Mouse (Mus musculus): Measurements from ENCODE around the gene Chm. TPM values are rescaled to one million over a fixed set of nuclear protein-coding genes. Genes with fewer than 3 reads are reported as not detected.
"Not testable (repeated sequence)": the region's sequence is repeated elsewhere in the genome, so short reads cannot be mapped to it uniquely, and the experiment has no call there.

Gene Chm
- 10 to 100 TPM; 10.0 to 10.1 TPM for total RNA-seq (2021)
- long read RNA-seq, experiment 1, full-length matches to known transcripts, result 3 of 6 reads
- long read RNA-seq, experiment 1, partial matches to known transcripts, result 0 of 6 reads
- long read RNA-seq, experiment 1, other reads (novel, unspliced or antisense), result 3 of 6 reads
- long read RNA-seq, experiment 2, full-length matches to known transcripts, result 2 of 4 reads
- long read RNA-seq, experiment 2, partial matches to known transcripts, result 0 of 4 reads
- long read RNA-seq, experiment 2, other reads (novel, unspliced or antisense), result 2 of 4 reads

DNA sequence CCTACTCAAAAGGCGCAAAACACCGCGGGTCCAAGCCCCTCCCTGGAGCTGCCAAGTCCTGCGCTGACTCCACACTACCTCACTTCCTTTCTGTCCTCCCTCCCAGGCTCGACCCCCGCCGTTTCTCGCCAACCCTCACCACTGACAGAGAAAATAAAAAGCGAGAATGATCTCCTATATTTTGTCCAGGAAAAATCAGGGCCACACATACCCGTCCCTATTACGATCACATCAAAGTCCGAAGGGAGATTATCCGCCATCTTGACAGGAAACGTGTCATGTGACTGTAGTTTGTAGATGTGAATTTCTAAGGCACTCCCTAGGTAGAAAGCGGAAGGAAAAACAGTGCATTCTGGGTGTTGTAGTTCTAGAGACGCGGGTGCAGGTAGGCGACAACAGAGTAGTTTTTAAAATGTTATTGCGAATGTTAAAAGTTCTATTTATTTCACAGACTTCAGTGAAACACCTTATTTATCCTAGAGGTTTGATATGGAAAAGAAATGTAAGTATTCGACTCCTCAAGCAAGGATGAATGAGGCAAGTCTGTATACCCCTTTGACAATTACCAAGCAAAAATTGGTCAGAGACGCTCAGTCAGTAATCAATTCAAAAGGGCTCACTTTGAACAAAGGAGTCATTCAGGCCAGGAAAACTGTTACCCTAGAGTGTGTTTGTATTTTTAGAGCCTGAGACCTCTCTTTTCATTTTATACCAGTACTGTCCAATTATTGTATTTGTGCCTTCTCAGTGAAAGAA, at the start of gene Chm:
Gene Chm, minus strand, starts transcription at position 288 of the 756 bp plus-strand sequence.
- peak; percentile 13 for DNase-seq

DNA sequence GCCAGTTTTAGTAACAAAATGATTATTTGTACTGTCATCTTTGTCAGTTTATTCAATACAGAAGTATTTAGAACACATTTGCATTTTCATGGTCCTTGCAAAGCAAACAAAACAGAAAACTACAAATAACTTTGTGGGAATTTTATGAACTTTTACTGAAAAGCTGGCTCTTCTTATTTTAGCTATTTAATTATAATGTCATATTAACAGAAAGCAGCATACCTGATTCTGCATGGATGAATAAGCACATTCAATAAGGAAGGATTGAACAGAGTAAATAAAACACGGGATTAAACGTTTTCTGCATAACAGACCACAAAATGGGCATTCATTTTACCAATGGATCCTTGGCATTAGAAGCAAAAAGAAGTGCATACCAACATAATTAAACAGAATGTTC, 8.6 kb upstream of the Chm start:
- no peak for DNase-seq

DNA sequence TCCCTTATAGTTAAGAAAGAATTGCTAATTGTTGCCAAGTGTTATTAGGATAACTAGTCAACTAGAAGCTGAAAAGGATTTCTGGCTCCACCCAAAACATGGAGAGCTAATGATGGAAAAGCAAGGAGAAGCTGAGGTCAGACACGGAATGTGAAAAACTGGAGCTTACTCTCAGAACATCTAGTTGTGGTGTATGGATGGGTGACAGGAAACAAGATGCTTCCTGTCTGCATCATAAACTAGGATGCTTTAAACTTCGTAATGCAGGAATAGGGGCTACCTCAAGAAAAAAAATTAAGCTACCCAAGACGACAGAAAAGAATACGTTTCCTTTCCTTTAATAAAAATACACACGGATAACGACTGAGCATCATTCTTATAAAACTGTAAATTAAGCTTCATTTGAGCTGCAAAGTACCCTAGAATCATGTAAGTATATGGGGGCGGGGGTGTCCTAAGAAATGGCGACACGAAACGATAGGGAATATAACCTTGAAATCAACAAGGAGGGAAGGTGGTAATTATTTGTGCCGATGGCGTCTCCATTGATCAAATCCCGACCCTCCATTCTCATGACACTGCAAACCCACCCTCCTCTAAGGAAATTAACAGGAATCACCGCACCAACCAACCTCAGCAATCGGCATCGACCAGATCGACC, 618 bp downstream of the Chm start:
- DNase-seq, result no peak

DNA sequence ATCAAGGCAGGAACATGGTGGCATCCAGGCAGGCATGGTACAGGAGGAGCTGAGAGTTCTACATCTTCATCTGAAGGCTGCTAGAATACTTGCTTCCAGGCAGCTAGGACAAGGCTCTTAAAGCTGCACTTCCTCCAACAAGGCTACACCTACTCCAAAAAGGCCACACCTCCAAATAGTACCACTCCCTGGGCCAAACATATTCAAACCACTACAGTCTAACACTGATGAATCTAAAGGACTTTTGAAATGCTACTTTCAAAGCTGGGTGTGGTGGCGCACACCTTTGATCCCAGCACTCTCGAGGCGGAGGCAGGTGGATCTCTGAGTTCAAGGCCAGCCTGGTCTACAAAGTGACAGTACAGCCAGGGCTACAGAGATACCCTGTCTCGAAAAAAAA, 4.5 kb downstream of the Chm start:
- not testable (repeated sequence) for DNase-seq

DNA sequence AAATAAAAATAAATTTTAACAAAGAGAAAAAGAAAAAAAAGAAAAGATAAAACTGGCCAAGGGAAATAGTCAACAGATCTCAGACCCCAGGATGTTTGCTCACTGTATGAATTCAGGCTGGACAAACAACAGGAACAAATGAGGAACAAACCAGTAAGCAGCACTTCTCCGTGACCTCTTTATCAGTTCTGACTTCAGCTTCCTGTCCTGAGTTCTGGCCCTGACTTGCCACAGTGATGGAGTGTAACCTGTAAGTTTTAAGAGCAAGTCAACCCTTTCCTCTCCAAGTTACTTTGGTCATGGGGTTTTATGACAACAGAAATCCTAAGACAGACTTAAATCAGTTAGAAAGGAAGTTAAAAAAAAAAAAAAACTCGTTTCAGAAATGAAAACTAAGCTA, 12.6 kb downstream of the Chm start:
- no peak for DNase-seq

DNA sequence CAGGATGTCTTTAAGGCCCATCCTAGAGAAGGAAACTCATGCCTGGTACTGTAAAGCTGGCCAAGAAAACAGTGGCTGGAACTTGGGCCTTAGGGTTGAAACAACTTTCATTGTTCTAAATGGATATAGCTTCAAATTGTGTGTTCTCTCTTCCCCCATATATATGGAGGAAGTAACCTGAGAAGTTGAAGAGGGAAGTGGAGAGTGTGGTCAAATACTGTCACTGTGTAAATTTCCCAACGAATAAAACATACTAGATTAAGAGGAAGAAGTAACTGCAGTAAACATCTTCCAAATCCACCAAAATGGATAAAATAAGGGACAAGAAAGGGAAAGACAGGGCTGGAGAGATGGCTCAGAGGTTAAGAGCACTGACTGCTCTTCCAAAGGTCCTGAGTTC, 13.0 kb downstream of the Chm start:
- no peak for DNase-seq

DNA sequence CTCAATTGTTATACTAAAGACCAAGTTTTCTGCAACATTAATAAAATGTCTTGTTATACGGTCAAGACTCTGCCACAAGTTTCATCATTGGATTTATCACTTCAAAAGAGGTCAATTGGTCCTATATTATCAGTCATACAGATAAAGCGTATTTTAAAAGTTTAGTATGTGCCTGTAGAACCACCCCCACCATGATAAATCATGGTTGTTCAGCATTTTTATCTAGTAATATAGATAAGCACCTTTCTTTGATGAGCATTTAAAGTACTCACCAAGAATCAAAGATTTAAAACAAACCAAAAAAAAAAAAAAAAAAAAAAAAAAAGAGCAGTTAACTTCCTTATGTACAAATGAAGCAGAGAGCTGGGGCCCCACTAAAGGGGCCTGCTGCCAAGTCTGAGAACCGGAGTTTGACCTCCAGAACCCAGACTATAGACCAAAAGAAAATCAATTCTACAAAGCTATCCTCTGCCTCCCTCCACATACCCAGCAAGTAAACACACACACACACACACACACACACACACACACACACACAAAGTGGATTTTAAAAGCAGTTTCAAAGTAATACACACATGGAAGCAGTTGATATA, 25.0 kb downstream of the Chm start:
- DNase-seq, result no peak

DNA sequence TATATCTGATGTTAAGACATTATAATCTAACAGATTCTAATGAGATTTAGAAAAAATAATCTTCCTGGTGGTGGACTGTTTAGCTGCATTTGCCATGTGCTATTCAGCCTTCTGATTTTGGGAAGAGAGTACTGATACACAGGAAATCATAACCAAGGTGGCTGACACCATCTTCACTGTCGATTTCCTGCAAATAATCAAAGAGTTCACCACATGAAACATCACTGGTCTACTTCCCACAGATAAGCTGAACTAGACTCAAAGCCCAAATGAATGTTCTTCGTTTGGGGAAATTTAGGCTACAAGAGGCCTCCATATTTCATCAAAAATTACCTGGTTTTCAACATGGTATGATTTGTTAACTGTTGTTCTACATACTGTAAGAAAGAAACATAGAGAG, 101.1 kb downstream of the Chm start:
- DNase-seq, result no peak

DNA sequence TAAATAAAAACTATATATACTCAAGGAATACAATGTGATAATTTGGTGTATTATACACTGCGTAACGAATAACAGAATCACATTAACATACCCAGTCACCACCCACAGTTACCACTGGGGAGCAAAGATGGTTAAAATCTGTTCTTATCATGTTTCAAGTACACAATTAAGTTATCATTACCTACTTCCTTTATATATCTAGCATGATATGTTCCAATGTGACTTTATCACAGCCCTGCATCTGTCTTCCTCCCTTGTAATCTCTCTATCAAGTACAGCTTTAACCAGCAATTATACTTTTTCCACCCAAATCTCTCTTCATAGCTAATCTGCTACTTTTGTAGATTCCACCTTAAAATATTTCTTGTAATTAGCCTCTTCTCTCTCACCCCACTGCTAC, 109.3 kb downstream of the Chm start:
- DNase-seq, result no peak

DNA sequence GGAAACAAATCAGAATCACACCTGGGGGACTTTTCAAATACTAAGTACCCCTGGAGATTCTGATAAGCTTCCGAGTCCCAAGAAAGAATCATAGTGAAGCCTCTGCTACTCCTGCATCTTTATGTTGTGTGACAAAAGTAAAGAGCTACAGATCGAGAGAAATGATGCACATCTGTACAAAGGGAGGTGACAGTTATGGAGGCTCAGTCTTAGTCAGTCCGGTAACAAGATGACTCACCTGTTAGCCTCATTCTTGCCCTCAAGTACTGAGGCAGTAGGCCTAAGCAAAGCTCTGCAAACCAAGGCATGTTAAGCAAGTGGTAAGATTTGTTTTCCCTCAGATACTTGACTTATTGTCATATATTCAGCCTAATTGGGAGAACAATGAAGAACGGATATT, 110.5 kb downstream of the Chm start:
- no peak for DNase-seq

DNA sequence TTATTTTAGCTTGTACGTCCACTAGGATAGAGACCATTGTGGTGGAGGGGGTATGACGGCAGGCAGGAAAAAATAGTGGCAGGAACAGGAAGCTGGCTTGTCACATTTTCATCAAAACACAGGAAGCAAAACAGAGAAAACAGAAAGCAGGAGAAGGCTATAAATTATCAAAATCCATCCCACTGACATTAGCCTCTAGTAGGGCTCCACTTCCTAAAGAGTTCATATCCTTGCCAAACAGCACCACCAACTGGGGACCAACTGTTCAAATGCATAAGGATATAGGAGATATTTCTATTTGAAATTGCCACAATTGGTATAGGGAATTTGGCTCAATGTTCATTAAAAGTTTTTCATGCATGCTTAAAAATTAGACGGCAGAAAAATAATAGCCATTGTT, 181.7 kb downstream of the Chm start:
- DNase-seq, result no peak

DNA sequence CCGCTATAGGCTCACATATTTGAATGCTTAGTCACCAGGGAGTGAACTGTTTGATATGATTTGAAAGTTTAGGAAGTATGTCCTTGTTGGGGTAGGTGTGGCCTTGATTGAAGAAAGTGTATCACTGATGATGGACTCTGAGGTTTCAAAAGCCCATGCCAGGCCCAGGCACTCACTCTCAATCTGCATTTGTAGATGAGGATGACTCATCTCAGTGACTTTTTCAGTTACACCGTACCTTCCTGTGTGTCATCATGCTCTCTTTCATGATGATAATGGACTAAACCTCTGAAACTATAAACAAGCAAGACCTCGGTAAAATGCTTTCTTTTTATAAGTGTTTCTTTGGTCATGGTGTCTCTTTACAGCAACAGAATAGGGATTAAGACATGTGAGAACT, 183.1 kb downstream of the Chm start:
- DNase-seq, result no peak

Small RNA genes within 50 kb of the gene (microRNA-seq; reads per million reads assigned to microRNA genes)
- gene Mir361, result 2,075 to 2,081 reads per million in 2 experiments

Other genes starting within 250 kb of the Chm start
- under 1 TPM; 0.47 to 0.49 TPM for gene Dach2, start 112.0 kb upstream of the Chm start, total RNA-seq (2021)

All from gastrocnemius, postnatal 10 days (tissue).